Mouse (Mus musculus): ENCODE data around the gene Tomm40.

- TF ChIP-seq CTCF (IDR thresholded peaks at IDR 0.05; ENCODE audit: borderline replicate concordance, insufficient read depth, low read depth, low read length) (no peak), POLR2A (IDR thresholded peaks at IDR 0.05; ENCODE audit: borderline replicate concordance, insufficient read depth, low read length) (no peak)
These were observed 33.3 kb upstream of the Tomm40 start for GRCm38 (mm10) chr7:19748219-19749195.

Measured in cerebellum, adult 2 months (tissue).